Mouse (Mus musculus) mouse embryonic stem cell (cell line): Measurements from ENCODE around the gene Slc30a7.

Experiments
- in situ Hi-C, 2 experiments: fragments of 300-500 bp; cut with MboI; formaldehyde crosslinking; loops; 1 replicate in 1 of 2; 3 replicates in 1 of 2; pipeline ENCODE4 v1.14.3; 2019 to 2020; ENCODE audit warnings: low sequenced_read_pairs in 2 of 2, low pct_unique_long_range_greater_than_20kb in 1 of 2, mixed read lengths in 1 of 2; ENCODE audit not compliant: unreplicated experiment in 1 of 2

Gene Slc30a7

GRCm38 (mm10) chr3:115957223-115957622, 50.0 kb downstream of the Slc30a7 start:
- in situ Hi-C loops = no loop called here

- in situ Hi-C loops = no loop called here
Measured at GRCm38 (mm10) chr3:115953088-115953487, 54.1 kb downstream of the Slc30a7 start.

- in situ Hi-C loops = no loop called here
Measured at GRCm38 (mm10) chr3:115952356-115952755, 54.9 kb downstream of the Slc30a7 start.

- in situ Hi-C loops = no loop called here
Measured at GRCm38 (mm10) chr3:115951221-115951620, 56.0 kb downstream of the Slc30a7 start.

- in situ Hi-C loops = loop anchor here in 1 of 2 experiments (25.0 kb wide), 1 partner anchor 288 kb away; no protein-coding TSS in a partner anchor
Measured at GRCm38 (mm10) chr3:115949921-115950877, 57.0 kb downstream of the Slc30a7 start.

GRCm38 (mm10) chr3:115949220-115949920, 57.8 kb downstream of the Slc30a7 start:
- in situ Hi-C loops = loop anchor here in 1 of 2 experiments (25.0 kb wide), 1 partner anchor 287 kb away; no protein-coding TSS in a partner anchor

- in situ Hi-C loops = loop anchor here in 1 of 2 experiments (25.0 kb wide), 1 partner anchor 284 kb away; no protein-coding TSS in a partner anchor
Measured at GRCm38 (mm10) chr3:115946272-115946671, 60.9 kb downstream of the Slc30a7 start.

- in situ Hi-C loops = loop anchor here in 1 of 2 experiments (25.0 kb wide), 1 partner anchor 282 kb away; no protein-coding TSS in a partner anchor
Measured at GRCm38 (mm10) chr3:115944376-115944775, 62.8 kb downstream of the Slc30a7 start.

GRCm38 (mm10) chr3:115941464-115941863, 65.7 kb downstream of the Slc30a7 start:
- in situ Hi-C loops = loop anchor here in 1 of 2 experiments (25.0 kb wide), 1 partner anchor 279 kb away; no protein-coding TSS in a partner anchor

GRCm38 (mm10) chr3:115940510-115940909, 66.7 kb downstream of the Slc30a7 start:
- in situ Hi-C loops = loop anchor here in 1 of 2 experiments (25.0 kb wide), 1 partner anchor 278 kb away; no protein-coding TSS in a partner anchor

GRCm38 (mm10) chr3:115937807-115938206, 69.4 kb downstream of the Slc30a7 start:
- in situ Hi-C loops = loop anchor here in 1 of 2 experiments (10.0 to 25.0 kb wide), 2 partner anchors 276 to 387 kb away; no protein-coding TSS in a partner anchor

- in situ Hi-C loops = loop anchor here in 1 of 2 experiments (10.0 to 25.0 kb wide), 2 partner anchors 275 to 388 kb away; no protein-coding TSS in a partner anchor
Measured at GRCm38 (mm10) chr3:115936734-115937599, 70.2 kb downstream of the Slc30a7 start.

GRCm38 (mm10) chr3:115933293-115934186, 73.7 kb downstream of the Slc30a7 start:
- in situ Hi-C loops = loop anchor here in 1 of 2 experiments (10.0 to 25.0 kb wide), 2 partner anchors 271 to 391 kb away; no protein-coding TSS in a partner anchor

GRCm38 (mm10) chr3:115931701-115932100, 75.5 kb downstream of the Slc30a7 start:
- in situ Hi-C loops = loop anchor here in 1 of 2 experiments (10.0 to 25.0 kb wide), 2 partner anchors 269 to 393 kb away; no protein-coding TSS in a partner anchor

GRCm38 (mm10) chr3:115926531-115926930, 80.7 kb downstream of the Slc30a7 start:
- in situ Hi-C loops = loop anchor here in 1 of 2 experiments (25.0 kb wide), 1 partner anchor 264 kb away; no protein-coding TSS in a partner anchor

GRCm38 (mm10) chr3:115924401-115925190, 82.6 kb downstream of the Slc30a7 start:
- in situ Hi-C loops = loop anchor here in 1 of 2 experiments (25.0 kb wide), 1 partner anchor 262 kb away; no protein-coding TSS in a partner anchor
